Mouse (Mus musculus) liver, embryonic 16.5 days (tissue): ENCODE data around the gene Rnasek. TPM values are rescaled to one million over a fixed set of nuclear protein-coding genes. Genes with fewer than 3 reads are reported as not detected.

Experiments
- ATAC-seq: fragments of 200-750 bp; cut with Nextera tagmentation; 2 replicates; pipeline ENCODE4 v1.8.0; 2017; ENCODE audit warnings: low read depth, mild to moderate bottlenecking, moderate number of reproducible peaks, moderate library complexity
- H3K27ac ChIP-seq: fragments of 300-500 bp; sonication (generic); 2 replicates; pipeline ENCODE4 v1.5.1; 2014; ENCODE audit warnings: mild to moderate bottlenecking, low read length
- H3K27me3 ChIP-seq: fragments of 300-500 bp; sonication (generic); 2 replicates; pipeline ENCODE4 v1.6.1; 2014; ENCODE audit warnings: low read depth, low read length, mixed read lengths; ENCODE audit not compliant: control insufficient read depth, insufficient read depth
- H3K36me3 ChIP-seq: fragments of 300-500 bp; sonication (generic); 2 replicates; pipeline ENCODE4 v1.6.1; 2014; ENCODE audit warnings: mild to moderate bottlenecking; ENCODE audit not compliant: control insufficient read depth, insufficient read depth
- H3K4me1 ChIP-seq: fragments of 300-500 bp; sonication (generic); 2 replicates; pipeline ENCODE4 v1.6.1; 2014; ENCODE audit warnings: low read depth, low read length, mixed read lengths; ENCODE audit not compliant: control insufficient read depth
- H3K4me2 ChIP-seq: fragments of 300-500 bp; sonication (generic); 2 replicates; pipeline ENCODE4 v1.6.1; 2014; ENCODE audit warnings: low read depth, low read length, mixed read lengths
- H3K4me3 ChIP-seq: fragments of 300-500 bp; sonication (generic); 2 replicates; pipeline ENCODE4 v1.5.1; 2014; ENCODE audit warnings: low read depth, mild to moderate bottlenecking, low read length
- H3K9ac ChIP-seq: fragments of 300-500 bp; sonication (generic); 2 replicates; pipeline ENCODE4 v1.6.1; 2014; ENCODE audit warnings: low read depth, low read length
- H3K9me3 ChIP-seq: fragments of 300-500 bp; sonication (generic); replicated peaks from 2 replicates; pipeline ENCODE4 v1.6.1; 2016; ENCODE audit warnings: low read length; ENCODE audit not compliant: control insufficient read depth
- WGBS: fragments of 180-500 bp; shearing (Covaris S2); extraction: QIAGEN DNeasy Blood & Tissue Kit; methylation state at CpG from one replicate; pipeline ENCODE4 v1.1.7; 2014; ENCODE audit not compliant: insufficient replicate concordance; 5-methylcytosine and 5-hydroxymethylcytosine counted together
- polyA plus RNA-seq: library from polyadenylated mRNA; unstranded; fragments of >200 nt; fragmentation: Nextera tagmentation; extraction: Ambion mirVana; gene quantifications from 2 replicates; pipeline ENCODE4 v1.2.1, GENCODE M21; 2015

Rnasek gene
- polyA plus RNA-seq, 1 experiment from 2014 or later, result 159 TPM

DNA sequence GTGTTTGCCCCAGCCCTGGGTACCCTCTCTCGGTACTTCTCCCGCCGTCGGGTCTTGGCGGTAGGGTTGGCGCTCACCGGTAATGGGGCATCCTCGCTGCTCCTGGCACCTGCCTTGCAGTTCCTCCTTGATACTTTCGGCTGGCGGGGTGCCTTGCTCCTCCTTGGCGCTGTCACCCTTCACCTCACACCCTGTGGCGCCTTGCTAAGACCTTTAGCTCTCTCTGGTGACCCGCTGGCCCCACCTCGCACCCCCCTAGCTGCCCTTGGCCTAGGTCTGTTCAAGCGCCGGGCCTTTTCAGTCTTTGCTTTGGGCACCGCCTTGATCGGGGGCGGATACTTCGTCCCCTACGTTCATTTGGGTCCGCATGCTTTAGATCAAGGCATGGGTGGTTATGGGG, 24.3 kb downstream of the Rnasek start:
- H3K4me2 ChIP-seq, result no peak overlapping the region
- H3K9ac ChIP-seq, result no peak overlapping the region
- no peak overlapping the region for H3K4me3 ChIP-seq
- H3K27ac ChIP-seq, result no peak overlapping the region
- no peaks in the 10 kb centered on the region for H3K36me3 ChIP-seq
- ATAC-seq, result no peak
- WGBS, result 27% methylated on average over 22 of the region's 22 CpGs
- no peaks in the 10 kb centered on the region for H3K9me3 ChIP-seq
- peaks cover 14% of the 10 kb centered on the region for H3K4me1 ChIP-seq
- H3K27me3 ChIP-seq, result peaks cover 44% of the 10 kb centered on the region

DNA sequence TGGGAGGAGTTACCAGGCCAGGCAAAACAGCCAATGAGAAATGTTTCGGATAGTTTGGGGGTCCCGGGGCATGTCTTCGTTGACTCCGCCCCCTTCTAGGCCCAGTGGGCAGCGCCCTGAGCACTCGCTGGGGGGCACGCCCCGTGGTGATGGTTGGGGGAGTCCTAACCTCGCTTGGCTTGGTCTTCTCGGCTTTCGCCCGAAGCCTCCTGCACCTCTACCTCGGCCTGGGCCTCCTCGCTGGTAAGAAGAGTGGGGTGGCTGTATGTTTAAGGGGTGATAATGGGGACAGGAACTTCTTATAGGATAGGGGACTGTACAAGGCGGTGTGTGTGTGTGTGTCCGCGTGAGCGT, 24.8 kb downstream of the Rnasek start:
- peaks cover 10% of the 10 kb centered on the region for H3K4me1 ChIP-seq
- no peak for ATAC-seq
- no peak overlapping the region for H3K27ac ChIP-seq
- peak overlapping the region; percentile 51 for H3K4me2 ChIP-seq
- H3K9ac ChIP-seq, result no peak overlapping the region
- WGBS, result 6% methylated on average over 18 of the region's 18 CpGs
- H3K36me3 ChIP-seq, result no peaks in the 10 kb centered on the region
- H3K27me3 ChIP-seq, result peaks cover 44% of the 10 kb centered on the region
- H3K4me3 ChIP-seq, result peak overlapping the region; percentile 36; the same call in 1 of the 2 replicates
- no peaks in the 10 kb centered on the region for H3K9me3 ChIP-seq

DNA sequence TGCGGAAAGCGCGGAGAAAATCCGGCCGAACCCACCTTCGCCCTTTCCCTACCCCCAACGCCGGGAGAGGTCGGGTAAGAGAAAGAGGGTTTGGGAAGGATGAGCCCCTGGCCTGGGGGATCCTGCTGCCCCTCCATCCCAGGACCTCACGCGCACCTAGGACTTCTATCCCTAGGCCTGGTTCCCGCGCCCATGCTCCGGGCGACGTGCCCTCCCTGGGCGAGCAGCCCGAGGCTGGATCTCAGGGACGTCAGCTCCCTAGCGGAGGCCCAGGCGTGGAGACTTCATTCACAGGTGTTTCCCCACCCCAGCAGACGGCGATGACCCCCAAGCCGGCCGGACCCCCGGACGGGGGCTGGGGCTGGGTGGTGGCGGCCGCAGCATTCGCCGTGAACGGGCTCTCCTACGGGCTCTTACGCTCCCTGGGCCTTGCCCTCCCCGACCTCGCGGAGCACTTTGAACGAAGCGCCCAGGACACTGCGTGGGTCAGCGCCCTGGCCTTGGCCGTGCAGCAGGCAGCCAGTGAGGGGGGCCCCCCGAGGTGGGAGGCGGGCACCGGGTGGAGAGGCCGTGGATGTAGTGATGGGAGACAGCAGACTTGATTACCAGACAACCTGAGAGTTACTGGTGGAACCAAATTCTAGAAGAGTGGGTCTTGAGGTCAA, 25.3 kb downstream of the Rnasek start:
- whole genome bisulfite sequencing, result 1% methylated on average over 46 of the region's 46 CpGs
- peaks cover 8% of the 10 kb centered on the region for H3K4me1 ChIP-seq

DNA sequence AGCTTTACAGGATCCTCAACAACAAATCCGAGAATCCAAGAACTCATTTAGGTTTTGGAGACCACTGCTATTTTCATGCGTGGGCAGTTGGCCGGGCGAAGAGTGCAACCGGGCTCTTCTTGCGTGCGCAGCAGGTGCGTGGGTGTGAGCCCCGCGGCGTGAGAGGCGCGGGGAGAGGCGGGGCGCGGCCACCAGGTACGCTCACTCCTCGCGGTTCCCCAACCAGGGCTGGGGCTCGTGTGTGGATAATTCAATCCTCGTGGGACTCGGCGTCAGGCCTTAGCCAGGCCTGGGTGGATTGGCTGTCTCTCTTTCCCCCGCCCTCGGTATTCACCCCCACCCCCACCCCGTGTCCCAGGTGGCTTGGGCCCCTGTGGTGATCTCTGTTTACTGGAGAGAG, 25.9 kb downstream of the Rnasek start:
- WGBS, result 12% methylated on average over 26 of the region's 26 CpGs
- ATAC-seq, result no peak
- Histone ChIP-seq H3K9ac (no peak overlapping the region), H3K9me3 (no peaks in the 10 kb centered on the region), H3K36me3 (no peaks in the 10 kb centered on the region), H3K4me3 (peak overlapping the region; percentile 36), H3K4me1 (peaks cover 8% of the 10 kb centered on the region), H3K27me3 (peaks cover 44% of the 10 kb centered on the region), H3K27ac (no peak overlapping the region), H3K4me2 (peak overlapping the region; percentile 51)

More for the DNA sequence above, 25.3 kb downstream of the Rnasek start:
- Histone ChIP-seq H3K9me3 (no peaks in the 10 kb centered on the region), H3K27ac (no peak overlapping the region), H3K36me3 (no peaks in the 10 kb centered on the region), H3K27me3 (peaks cover 44% of the 10 kb centered on the region), H3K9ac (no peak overlapping the region), H3K4me2 (peak overlapping the region; percentile 51), H3K4me3 (peak overlapping the region; percentile 36)
- ATAC-seq, result peak; percentile 24; the same call in 1 of the 2 replicates

DNA sequence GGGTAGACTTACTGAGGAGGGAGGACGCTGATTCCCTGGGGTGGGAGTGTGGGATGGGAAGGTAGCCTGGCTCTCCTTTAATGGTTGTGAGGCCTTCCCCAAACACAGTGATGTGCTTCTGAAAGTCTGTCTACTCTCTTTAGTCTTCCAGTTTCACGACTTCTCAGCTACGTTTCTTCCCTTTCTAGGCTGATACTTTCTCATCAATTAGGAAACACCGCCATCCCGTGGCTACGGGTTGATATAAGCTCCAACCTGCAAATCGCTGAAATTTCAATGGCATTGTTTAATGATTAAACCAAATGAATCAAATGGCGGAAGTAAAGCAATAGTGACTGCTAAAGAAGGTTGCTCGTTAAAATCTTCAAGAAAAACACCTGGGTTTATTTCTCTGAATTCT, 26.7 kb downstream of the Rnasek start:
- WGBS, result 9% methylated on average over 9 of the region's 9 CpGs
- ATAC-seq, result no peak
- peaks cover 44% of the 10 kb centered on the region for H3K27me3 ChIP-seq

DNA sequence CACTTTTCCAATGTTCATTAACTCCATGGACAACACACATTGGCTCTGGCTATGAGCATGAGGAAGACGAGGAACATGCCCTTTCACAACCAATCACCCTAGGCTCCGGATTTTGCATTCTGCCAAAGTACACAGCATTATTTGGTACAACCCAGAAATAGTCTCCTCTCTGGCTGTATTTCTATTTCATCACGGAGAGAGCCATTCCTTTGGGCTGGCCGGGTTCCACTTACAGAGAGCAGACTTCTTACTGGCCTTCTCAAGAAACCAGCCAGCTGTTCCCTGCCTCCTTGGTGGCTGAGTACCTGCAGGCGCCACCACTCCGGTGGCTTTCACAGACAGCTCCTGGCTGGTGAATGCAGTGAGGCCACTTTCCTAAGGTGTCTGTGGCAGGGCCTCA, 27.2 kb downstream of the Rnasek start, which contains the start of gene Slc16a11:
TSS of gene Slc16a11 (plus strand) at position 330 of the 400 bp plus-strand sequence.
- Histone ChIP-seq H3K9me3 (no peaks in the 10 kb centered on the region), H3K27ac (no peak within 1 kb of the TSS), H3K27me3 (peaks cover 44% of the 10 kb centered on the region), H3K36me3 (no peaks in the 10 kb centered on the region), H3K4me3 (no peak within 1 kb of the TSS), H3K4me1 (peaks cover 8% of the 10 kb centered on the region), H3K9ac (no peak within 1 kb of the TSS), H3K4me2 (no peak within 1 kb of the TSS)
- ATAC-seq, result no peak
- 54% methylated on average over 6 of the region's 6 CpGs for WGBS

More for the DNA sequence above, 26.7 kb downstream of the Rnasek start:
- Histone ChIP-seq H3K4me3 (no peak overlapping the region), H3K27ac (no peak overlapping the region), H3K9ac (no peak overlapping the region), H3K36me3 (no peaks in the 10 kb centered on the region), H3K9me3 (no peaks in the 10 kb centered on the region), H3K4me2 (no peak overlapping the region), H3K4me1 (peaks cover 8% of the 10 kb centered on the region)

DNA sequence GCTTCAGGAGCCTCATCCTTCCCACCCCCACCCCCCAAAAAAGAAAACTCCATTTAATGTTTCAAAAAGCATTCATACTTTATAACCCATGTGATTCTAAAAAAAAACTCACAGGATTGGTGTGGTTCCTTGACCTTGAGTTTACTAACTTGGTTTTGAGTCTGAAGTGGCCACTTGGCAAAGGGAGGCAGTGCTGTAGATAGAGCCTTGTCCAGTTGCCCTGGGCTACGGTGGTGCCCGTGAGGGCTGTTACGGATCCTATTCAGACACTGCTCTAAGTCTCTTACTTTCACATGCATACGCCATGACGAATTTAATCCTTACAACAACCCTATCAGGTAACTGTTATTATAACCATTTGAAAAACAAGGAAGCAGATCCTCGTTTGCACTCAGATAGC, 27.7 kb downstream of the Rnasek start:
- no peak for ATAC-seq
- Histone ChIP-seq H3K9ac (no peak overlapping the region), H3K4me2 (no peak overlapping the region), H3K27me3 (peaks cover 44% of the 10 kb centered on the region), H3K27ac (no peak overlapping the region), H3K4me1 (peaks cover 8% of the 10 kb centered on the region), H3K9me3 (no peaks in the 10 kb centered on the region), H3K36me3 (no peaks in the 10 kb centered on the region), H3K4me3 (no peak overlapping the region)
- 71% methylated on average over 6 of the region's 6 CpGs for WGBS

DNA sequence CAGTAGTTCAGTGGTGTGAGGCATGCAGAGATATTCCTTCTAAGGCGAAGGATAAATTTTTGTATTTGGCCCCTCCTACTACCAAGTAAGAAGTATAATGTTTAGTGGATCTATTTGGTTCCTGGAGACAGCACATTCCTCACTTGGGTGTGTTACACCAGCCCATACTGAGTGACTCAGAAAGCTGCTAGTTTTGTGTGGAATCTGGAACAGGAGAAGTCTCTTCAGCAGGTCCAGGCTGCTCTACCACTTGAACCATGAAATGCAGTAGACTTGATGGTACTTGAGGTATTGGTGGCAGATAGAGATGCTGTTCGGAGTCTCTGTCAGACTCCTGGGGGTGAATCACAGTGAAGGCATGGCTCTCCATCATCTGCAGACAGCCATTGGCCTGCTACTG, 29.0 kb downstream of the Rnasek start:
- ATAC-seq, result no peak
- Histone ChIP-seq H3K27ac (no peak overlapping the region), H3K27me3 (peaks cover 37% of the 10 kb centered on the region), H3K36me3 (no peaks in the 10 kb centered on the region), H3K9ac (no peak overlapping the region), H3K4me1 (peaks cover 8% of the 10 kb centered on the region), H3K9me3 (no peaks in the 10 kb centered on the region), H3K4me2 (no peak overlapping the region), H3K4me3 (no peak overlapping the region)
- 67% methylated on average over 2 of the region's 2 CpGs for WGBS

DNA sequence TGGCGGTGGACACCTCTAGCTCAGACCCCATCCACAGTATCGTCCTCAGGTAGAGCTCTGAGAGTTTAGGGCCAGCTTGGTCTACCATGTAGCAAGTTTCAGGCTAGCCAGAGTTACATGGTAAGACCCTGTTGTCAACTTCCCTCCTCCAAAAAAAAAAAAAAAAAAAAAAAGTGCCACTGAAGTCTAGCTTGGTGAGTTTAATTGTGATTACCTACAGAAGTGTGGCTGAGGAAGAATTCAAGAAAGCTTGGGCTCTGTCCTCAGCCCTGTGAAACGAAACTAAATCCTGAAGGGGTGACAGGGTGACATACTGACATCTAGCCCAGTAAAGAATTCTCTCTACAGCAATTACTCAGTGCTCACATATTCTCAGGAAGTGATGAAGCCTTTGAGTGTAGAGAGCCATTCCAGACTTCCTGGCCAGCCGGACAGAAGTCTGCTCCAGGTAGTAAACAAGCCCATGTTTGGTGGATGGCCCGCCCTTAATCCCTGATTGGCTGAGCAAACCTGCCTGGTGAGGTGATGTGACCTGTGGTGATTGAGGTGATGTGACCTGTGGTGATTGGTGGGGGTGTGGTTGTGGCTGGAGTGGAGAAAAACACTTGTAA, 30.8 kb downstream of the Rnasek start:
- WGBS, result 56% methylated on average over 5 of the region's 5 CpGs
- H3K4me3 ChIP-seq, result no peak overlapping the region
- H3K27me3 ChIP-seq, result peaks cover 19% of the 10 kb centered on the region
- H3K36me3 ChIP-seq, result no peaks in the 10 kb centered on the region
- no peak overlapping the region for H3K27ac ChIP-seq
- no peaks in the 10 kb centered on the region; the same call in none of the 2 replicates for H3K4me1 ChIP-seq
- no peaks in the 10 kb centered on the region for H3K9me3 ChIP-seq
- H3K4me2 ChIP-seq, result no peak overlapping the region
- no peak overlapping the region for H3K9ac ChIP-seq
- no peak for ATAC-seq
